Mouse (Mus musculus) adrenal gland, postnatal 10 days (tissue): Measurements from ENCODE around the gene Fads6. TPM values are rescaled to one million over a fixed set of nuclear protein-coding genes. Genes with fewer than 3 reads are reported as not detected.

ENCODE experiments used
- microRNA-seq: library from miRNA; unstranded; fragments of <30 nt; microRNA quantifications from one replicate; pipeline ENCODE4 v1.2.0, GENCODE M21; 2021
- total RNA-seq, 2 experiments: library from RNA; stranded (reverse); gene quantifications; 2 replicates each; pipeline ENCODE4 v1.2.3; 2021

Gene Fads6
- total RNA-seq, 2 experiments from 2014 or later, result 12.7 to 16.1 TPM

Small RNA genes lying within 50 kb of the gene (microRNA-seq; reads per million reads assigned to microRNA genes)
- gene Gm25837, result not detected

Other genes with a start within 250 kb of the Fads6 start
- gene Cd300ld3, start 249.3 kb downstream of the Fads6 start, total RNA-seq, result 1 to 10 TPM; 3.8 to 4.5 TPM
- under 1 TPM; 0.48 to 0.96 TPM for gene Cd300e, start 235.5 kb downstream of the Fads6 start, total RNA-seq
- 1 to 10 TPM; 2.4 to 2.5 TPM for gene Rab37, start 206.2 kb downstream of the Fads6 start, total RNA-seq
- 1 to 10 TPM; 1.1 to 1.3 TPM for gene Cd300lf, start 163.7 kb downstream of the Fads6 start, total RNA-seq
- 10 to 100 TPM; 26.3 to 30.4 TPM for gene Slc9a3r1, start 134.3 kb downstream of the Fads6 start, total RNA-seq
- gene Tmem104, start 110.2 kb downstream of the Fads6 start, total RNA-seq, result 10 to 100 TPM in 1 of 2 experiments, 1 to 10 TPM in 1; 9.5 to 15.7 TPM
- 10 to 100 TPM; 27.4 to 28.4 TPM for gene Nat9, start 109.8 kb downstream of the Fads6 start, total RNA-seq
- under 1 TPM; 0.61 to 0.75 TPM for gene Grin2c, start 30.4 kb downstream of the Fads6 start, total RNA-seq
- gene Fdxr, start 20.6 kb downstream of the Fads6 start, total RNA-seq, result 100 to 1,000 TPM; 368 to 383 TPM
- gene Otop2, start 9.5 kb upstream of the Fads6 start, total RNA-seq, result not detected
- under 1 TPM; 0.39 to 1.00 TPM for gene Ush1g, start 24.4 kb upstream of the Fads6 start, total RNA-seq
- under 1 TPM in 1 of 2 experiments, not detected in 1; 0.12 TPM for gene Otop3, start 37.1 kb upstream of the Fads6 start, total RNA-seq
- 10 to 100 TPM; 18.7 to 19.8 TPM for gene Hid1, start 70.1 kb upstream of the Fads6 start, total RNA-seq
- gene Cdr2l, start 84.3 kb upstream of the Fads6 start, total RNA-seq, result 10 to 100 TPM; 30.7 to 43.9 TPM
- gene Mrpl58, start 106.1 kb upstream of the Fads6 start, total RNA-seq, result 100 to 1,000 TPM; 147 to 163 TPM
- 1,000 to 10,000 TPM in 1 of 2 experiments, 100 to 1,000 TPM in 1; 968 to 1,066 TPM for gene Atp5h, start 122.3 kb upstream of the Fads6 start, total RNA-seq
- gene Kctd2, start 122.5 kb upstream of the Fads6 start, total RNA-seq, result 10 to 100 TPM; 36.4 to 48.6 TPM
- gene Trim80, start 142.9 kb upstream of the Fads6 start, total RNA-seq, result under 1 TPM in 1 of 2 experiments, not detected in 1; 0.21 TPM
- 1 to 10 TPM in 1 of 2 experiments, under 1 TPM in 1; 0.88 to 3.5 TPM for gene Slc16a5, start 164.8 kb upstream of the Fads6 start, total RNA-seq
- gene Armc7, start 178.0 kb upstream of the Fads6 start, total RNA-seq, result 1 to 10 TPM; 5.8 to 7.9 TPM
- gene Nt5c, start 194.2 kb upstream of the Fads6 start, total RNA-seq, result 10 to 100 TPM; 70.2 to 70.9 TPM
- gene Jpt1, start 216.7 kb upstream of the Fads6 start, total RNA-seq, result 100 to 1,000 TPM; 113 to 123 TPM
- gene Sumo2, start 238.6 kb upstream of the Fads6 start, total RNA-seq, result 100 to 1,000 TPM; 255 to 272 TPM